Mouse (Mus musculus) activated CD4-positive, CD25-positive, alpha-beta regulatory T cell, adult 4 months (primary cell): ENCODE data around the gene Acad8. TPM values are rescaled to one million over a fixed set of nuclear protein-coding genes. Genes with fewer than 3 reads are reported as not detected.

Experiments used
- ATAC-seq: one replicate; pipeline ENCODE4 v1.8.0; 2017
- polyA plus RNA-seq, 2 experiments: library from polyadenylated mRNA; unstranded; fragments of 100-300 nt; shearing (Covaris generic); gene quantifications; one replicate each; pipeline ENCODE4 v1.2.1; 2017

Acad8 gene
- polyA plus RNA-seq, 2 experiments from 2014 or later: 22.7 to 22.8 TPM

DNA sequence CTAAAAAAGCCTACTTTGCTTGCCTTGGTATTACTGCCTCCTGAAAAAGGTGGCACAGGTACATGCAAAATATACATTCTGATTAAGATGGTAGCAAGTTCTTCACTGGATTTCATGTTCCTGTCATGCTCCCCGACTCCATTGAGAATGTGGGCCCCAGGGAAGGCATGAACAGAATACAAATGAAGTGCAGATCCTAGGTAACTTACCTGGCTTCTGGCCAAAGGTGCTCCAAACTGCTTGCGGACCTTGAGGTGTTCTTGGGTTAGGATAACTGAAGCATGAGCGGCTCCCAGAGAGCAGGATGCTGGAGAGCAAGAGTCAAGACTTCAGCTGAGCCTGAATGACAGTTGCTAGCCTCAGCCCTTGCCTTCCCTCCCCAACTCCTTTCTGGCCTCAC is 20.6 kb downstream of the Acad8 start:
- no peak for ATAC-seq

DNA sequence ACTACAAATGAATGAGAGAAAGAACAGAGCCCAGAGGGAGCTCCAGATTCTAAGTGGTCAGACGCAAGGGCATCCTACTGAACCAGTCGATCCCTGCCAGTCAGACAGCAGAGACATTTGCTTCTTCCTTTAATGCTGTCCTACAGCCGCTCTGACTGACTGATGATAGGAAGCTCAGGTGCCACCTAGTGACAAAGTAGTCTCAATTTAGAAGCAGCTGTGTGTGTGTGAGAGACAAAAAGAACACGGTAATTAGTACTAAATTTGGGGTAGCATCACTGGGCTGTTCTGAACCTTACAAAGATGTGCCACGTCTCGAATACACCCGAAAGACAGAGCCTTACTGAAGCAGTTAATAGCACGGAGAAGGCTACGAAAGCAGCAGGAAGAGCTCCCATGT is 21.6 kb downstream of the Acad8 start:
- no peak for ATAC-seq

DNA sequence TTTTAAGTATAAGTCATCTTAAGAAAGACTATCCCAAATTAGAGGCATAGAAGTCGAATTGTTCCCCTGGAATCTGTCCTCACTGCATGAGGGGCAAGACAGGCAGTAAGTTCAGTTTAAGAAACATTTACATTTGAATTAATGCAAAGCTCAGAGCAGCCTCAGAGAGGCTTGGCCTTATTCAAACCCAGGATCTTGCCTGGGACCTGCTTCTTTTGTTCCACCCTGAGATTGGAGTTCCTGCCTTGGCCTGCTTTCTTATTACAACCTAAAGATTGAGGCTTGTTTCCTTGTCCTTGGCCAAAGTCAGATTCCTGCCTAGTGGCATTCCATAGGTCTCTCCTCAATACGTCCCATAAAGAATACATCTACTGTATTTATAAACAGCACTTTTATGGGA is 51.6 kb downstream of the Acad8 start:
- no peak for ATAC-seq

DNA sequence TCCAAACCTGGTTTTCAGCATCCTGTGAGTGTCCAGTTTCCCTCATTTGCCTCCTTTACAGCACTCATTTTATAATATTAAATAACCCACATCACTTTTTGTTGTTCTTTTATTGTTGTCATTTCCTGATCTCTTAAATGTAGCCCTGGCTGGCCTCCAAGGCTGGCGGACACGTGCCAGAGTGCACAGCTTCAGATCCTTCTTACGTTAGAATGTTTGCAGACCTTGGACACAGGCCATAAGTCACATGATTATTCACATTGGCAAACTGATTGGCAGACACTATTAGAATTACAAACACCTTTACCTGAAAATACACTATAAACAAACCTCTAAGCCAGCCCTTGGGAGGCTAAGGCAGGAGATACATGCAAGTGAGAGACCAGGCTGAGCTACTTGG is 75.2 kb downstream of the Acad8 start:
- ATAC-seq: no peak

Other genes starting within 250 kb of the Acad8 start
- gene Glb1l2, start 193.1 kb downstream of the Acad8 start, polyA plus RNA-seq: not detected
- not detected for gene Glb1l3, start 138.7 kb downstream of the Acad8 start, polyA plus RNA-seq
- under 1 TPM; 0.45 to 0.49 TPM for gene Gm1110, start 76.5 kb downstream of the Acad8 start, polyA plus RNA-seq
- gene Thyn1, start 144 bp upstream of the Acad8 start, polyA plus RNA-seq: 10 to 100 TPM; 77.0 to 85.1 TPM
- gene Vps26b, start 30.5 kb upstream of the Acad8 start, polyA plus RNA-seq: 10 to 100 TPM in 1 of 2 experiments, 1 to 10 TPM in 1; 10.0 to 14.0 TPM
- 10 to 100 TPM; 23.4 to 27.0 TPM for gene Ncapd3, start 30.6 kb upstream of the Acad8 start, polyA plus RNA-seq
- gene Jam3, start 155.9 kb upstream of the Acad8 start, polyA plus RNA-seq: under 1 TPM in 1 of 2 experiments, not detected in 1; 0.56 TPM